Mouse (Mus musculus): ENCODE results near the gene Gdpd5. TPM values are rescaled to one million over a fixed set of nuclear protein-coding genes. Genes with fewer than 3 reads are reported as not detected.

Gdpd5 gene
- polyA plus RNA-seq, 1 experiment from 2014 or later, result 43.8 TPM

DNA sequence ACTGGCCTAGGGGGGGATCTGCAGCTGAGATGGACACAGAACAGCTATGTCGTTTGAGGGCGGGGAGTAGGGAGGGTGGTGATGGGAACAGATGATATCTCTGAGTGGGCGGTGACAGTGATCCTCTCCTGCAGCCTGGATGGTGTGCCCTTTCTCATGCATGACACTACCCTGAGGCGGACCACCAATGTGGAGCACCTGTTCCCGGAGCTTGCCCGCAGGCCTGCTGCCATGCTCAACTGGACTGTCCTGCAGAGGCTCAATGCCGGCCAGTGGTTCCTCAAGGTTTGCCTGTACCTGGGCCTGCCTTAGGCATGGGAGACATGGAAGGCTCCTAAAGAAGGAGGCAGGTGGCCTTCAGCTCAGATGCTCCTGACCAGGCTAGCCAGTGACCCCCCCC is 71.6 kb downstream of the Gdpd5 start:
- H3K36me3 ChIP-seq, result peaks cover 18% of the 10 kb centered on the region; the same call in 1 of the 2 replicates
- H3K27ac ChIP-seq, result no peak overlapping the region
- H3K4me1 ChIP-seq, result peaks cover 27% of the 10 kb centered on the region
- no peak for ATAC-seq (ENCODE audit: low FRiP score)
- H3K9me3 ChIP-seq (replicated peaks), result no peaks in the 10 kb centered on the region
- 89% methylated on average over 7 of the region's 7 CpGs for WGBS
- H3K4me2 ChIP-seq (replicated peaks), result no peak overlapping the region
- no peak overlapping the region for H3K9ac ChIP-seq
- H3K4me3 ChIP-seq, result no peak overlapping the region
- H3K27me3 ChIP-seq, result no peaks in the 10 kb centered on the region

DNA sequence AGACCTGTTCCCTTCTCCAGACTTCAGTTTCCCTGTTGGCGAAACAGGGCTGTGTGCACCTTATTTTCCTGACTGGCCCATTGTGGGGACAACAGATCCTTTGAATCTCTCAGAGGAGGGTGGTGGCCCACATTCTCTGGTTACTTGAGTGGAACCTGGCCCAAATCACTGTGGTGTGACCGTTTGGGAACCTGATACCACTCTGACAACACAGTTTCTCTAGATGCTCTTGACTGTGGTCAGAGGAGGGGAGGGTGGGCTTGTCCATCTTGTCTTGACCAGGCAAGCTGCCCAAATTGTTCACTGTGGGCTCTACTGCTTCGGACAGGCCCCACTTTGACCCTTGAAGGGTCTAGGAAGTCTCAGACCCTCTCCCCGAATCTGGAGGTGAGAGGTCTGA is 72.8 kb downstream of the Gdpd5 start:
- no peak for ATAC-seq (ENCODE audit: low FRiP score)
- H3K4me1 ChIP-seq, result peaks cover 15% of the 10 kb centered on the region
- no peaks in the 10 kb centered on the region for H3K27me3 ChIP-seq
- H3K4me2 ChIP-seq (replicated peaks), result no peak overlapping the region
- H3K36me3 ChIP-seq, result peaks cover 20% of the 10 kb centered on the region
- H3K9ac ChIP-seq, result no peak overlapping the region
- no peak overlapping the region for H3K4me3 ChIP-seq
- no peak overlapping the region; the same call in 1 of the 2 replicates for H3K27ac ChIP-seq
- no peaks in the 10 kb centered on the region for H3K9me3 ChIP-seq (replicated peaks)
- 73% methylated on average over 4 of the region's 4 CpGs for WGBS

DNA sequence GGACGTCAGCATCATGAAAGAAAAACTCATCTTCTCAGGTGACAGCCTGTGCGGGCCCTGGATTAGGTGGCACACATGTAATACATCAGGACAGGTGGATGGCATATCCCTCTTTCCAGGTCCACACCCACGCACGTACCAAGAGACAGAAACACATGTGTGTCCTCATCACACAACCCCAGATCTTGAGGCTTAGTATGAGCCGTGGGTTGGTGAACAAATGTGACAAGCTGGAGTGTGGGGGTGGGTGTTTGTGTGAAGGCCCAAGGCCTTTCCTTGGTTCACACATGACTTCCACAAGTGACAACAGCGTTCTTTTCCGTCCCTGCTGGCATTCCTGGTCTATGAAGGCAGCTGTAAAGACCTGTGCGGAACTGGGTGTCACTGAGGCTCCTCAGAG is 77.6 kb downstream of the Gdpd5 start:
- Histone ChIP-seq H3K27ac (no peak overlapping the region), H3K27me3 (no peaks in the 10 kb centered on the region), H3K36me3 (peaks cover 38% of the 10 kb centered on the region), H3K9ac (no peak overlapping the region), H3K4me1 (no peaks in the 10 kb centered on the region), H3K4me2 (replicated peaks) (no peak overlapping the region), H3K4me3 (no peak overlapping the region), H3K9me3 (replicated peaks) (no peaks in the 10 kb centered on the region)
- WGBS, result 90% methylated on average over 8 of the region's 8 CpGs
- ATAC-seq (ENCODE audit: low FRiP score), result no peak

DNA sequence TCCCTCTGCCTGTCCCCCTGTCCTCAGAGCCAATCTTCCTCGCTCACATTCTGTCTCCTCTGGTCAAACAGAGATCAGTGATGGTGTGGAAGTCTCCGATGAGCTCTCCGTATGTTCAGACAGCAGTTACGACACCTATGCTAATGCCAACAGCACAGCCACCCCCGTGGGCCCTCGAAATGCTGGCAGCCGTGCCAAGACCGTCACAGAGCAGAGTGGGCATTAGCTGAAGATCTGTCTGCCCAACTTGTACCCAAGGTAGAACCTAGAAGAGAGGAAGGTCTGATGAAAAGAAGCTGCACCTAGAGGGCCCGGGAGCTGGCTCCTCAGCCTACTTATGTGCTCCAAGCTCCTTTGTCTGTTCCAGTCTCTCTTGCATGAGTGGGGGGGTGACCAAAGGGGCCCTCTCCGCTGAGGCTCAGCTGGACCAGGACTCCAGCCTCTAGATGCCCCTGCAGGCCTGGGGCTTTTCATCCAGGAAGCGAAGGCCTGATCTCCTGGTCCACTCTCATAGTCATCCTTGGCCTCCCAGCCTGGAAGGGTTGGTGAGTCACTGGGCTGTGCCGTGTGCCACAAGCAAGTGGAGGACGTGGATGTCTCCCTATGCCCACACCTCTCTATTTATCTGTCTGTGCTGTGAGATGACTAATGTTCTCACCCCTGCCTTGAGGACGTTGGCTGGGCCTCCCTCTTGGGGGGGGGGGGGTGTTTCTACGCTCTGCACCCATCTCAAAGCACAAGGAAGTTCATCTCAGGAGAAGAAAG is 78.9 kb downstream of the Gdpd5 start:
- Histone ChIP-seq H3K4me2 (replicated peaks) (no peak overlapping the region), H3K36me3 (peaks cover 33% of the 10 kb centered on the region), H3K4me3 (no peak overlapping the region), H3K27me3 (no peaks in the 10 kb centered on the region), H3K27ac (no peak overlapping the region), H3K9me3 (replicated peaks) (no peaks in the 10 kb centered on the region), H3K4me1 (peaks cover 3% of the 10 kb centered on the region), H3K9ac (no peak overlapping the region)
- ATAC-seq (ENCODE audit: low FRiP score), result no peak
- 92% methylated on average over 15 of the region's 15 CpGs for WGBS

DNA sequence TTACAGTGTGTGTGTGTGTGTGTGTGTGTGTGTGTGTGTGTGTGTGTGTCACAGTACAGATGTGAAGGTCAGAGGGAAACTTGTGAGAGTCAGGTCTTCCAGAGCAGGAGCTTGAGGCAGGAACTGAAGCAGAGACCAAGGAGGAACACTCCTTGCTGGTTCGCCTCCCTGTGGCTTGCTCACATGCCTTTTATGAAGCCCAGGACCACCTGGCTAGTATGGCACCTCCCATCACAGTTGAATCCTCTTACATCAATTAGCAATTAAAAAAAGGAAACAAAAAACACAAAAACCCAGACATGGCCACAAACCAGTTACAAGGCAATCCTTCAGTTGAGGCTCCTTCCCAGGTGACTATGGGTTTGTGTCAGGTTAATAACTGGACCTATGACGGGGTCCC is 81.9 kb downstream of the Gdpd5 start:
- ATAC-seq (ENCODE audit: low FRiP score), result no peak
- Histone ChIP-seq H3K4me2 (replicated peaks) (no peak overlapping the region), H3K4me3 (no peak overlapping the region), H3K4me1 (peaks cover 33% of the 10 kb centered on the region), H3K36me3 (peaks cover 28% of the 10 kb centered on the region), H3K9me3 (replicated peaks) (no peaks in the 10 kb centered on the region), H3K27ac (no peak overlapping the region), H3K27me3 (no peaks in the 10 kb centered on the region), H3K9ac (no peak overlapping the region)
- WGBS, result 83% methylated on average over 2 of the region's 2 CpGs

DNA sequence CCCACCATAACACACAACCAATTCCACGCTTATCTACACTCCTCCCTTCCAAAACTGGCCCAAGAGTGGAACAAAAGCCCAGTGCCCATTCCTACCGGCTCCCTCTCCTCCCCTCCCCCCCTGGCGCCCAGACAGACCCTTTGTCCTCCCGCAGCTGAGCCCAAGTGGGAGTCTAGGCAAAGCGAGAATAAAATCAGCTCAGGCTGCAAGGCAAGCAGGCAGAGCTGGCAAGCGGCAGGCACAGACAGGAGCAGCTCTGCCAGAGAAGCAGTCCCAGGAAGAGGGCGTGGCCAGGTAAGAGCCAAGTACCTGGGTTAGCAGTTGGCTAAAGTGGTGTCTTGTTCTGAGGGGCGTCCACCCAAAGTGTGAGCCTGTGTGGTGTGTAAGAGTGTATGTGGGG is 84.6 kb downstream of the Gdpd5 start, which contains the start of gene Klhl35:
Gene Klhl35, plus strand, starts transcription at position 194 of the 400 bp plus-strand sequence.
- peak; percentile 52 for ATAC-seq (ENCODE audit: low FRiP score)

DNA sequence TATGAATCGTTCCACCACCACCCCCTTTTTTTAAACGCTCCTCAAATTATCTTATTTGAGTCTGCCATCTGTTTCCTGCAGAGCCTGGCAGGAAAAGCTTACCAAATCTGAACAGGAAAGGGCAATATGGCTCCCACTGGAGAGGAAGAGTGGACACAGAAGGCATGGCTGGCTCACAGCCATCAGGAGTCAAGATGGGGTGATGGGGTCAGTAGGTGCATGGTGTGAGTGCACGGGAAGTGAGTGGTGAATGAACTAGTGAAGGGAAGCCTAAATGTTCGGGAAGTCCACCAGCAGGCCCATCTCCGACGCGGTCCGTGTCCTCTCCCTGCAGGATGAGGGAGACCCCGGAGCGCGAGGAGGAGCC is 86.7 kb downstream of the Gdpd5 start:
- H3K4me2 ChIP-seq (replicated peaks), result peak overlapping the region; percentile 83
- no peaks in the 10 kb centered on the region for H3K9me3 ChIP-seq (replicated peaks)
- H3K4me1 ChIP-seq, result peaks cover 46% of the 10 kb centered on the region
- H3K36me3 ChIP-seq, result peaks cover 14% of the 10 kb centered on the region
- peak overlapping the region; percentile 81 for H3K9ac ChIP-seq
- H3K27ac ChIP-seq, result peak overlapping the region; percentile 92
- 19% methylated on average over 11 of the region's 11 CpGs for whole genome bisulfite sequencing
- no peaks in the 10 kb centered on the region for H3K27me3 ChIP-seq
- H3K4me3 ChIP-seq, result peak overlapping the region; percentile 50
- no peak for ATAC-seq (ENCODE audit: low FRiP score)

More for the DNA sequence above, 84.6 kb downstream of the Gdpd5 start, which contains the start of gene Klhl35:
- Histone ChIP-seq H3K9me3 (replicated peaks) (no peaks in the 10 kb centered on the region), H3K4me2 (replicated peaks) (peak within 1 kb of the TSS; percentile 83), H3K4me3 (peak within 1 kb of the TSS; percentile 24), H3K9ac (peak within 1 kb of the TSS; percentile 55), H3K36me3 (peaks cover 6% of the 10 kb centered on the region), H3K27ac (peak within 1 kb of the TSS; percentile 85), H3K27me3 (no peaks in the 10 kb centered on the region), H3K4me1 (peaks cover 46% of the 10 kb centered on the region)
- 21% methylated on average over 8 of the region's 8 CpGs for WGBS

DNA sequence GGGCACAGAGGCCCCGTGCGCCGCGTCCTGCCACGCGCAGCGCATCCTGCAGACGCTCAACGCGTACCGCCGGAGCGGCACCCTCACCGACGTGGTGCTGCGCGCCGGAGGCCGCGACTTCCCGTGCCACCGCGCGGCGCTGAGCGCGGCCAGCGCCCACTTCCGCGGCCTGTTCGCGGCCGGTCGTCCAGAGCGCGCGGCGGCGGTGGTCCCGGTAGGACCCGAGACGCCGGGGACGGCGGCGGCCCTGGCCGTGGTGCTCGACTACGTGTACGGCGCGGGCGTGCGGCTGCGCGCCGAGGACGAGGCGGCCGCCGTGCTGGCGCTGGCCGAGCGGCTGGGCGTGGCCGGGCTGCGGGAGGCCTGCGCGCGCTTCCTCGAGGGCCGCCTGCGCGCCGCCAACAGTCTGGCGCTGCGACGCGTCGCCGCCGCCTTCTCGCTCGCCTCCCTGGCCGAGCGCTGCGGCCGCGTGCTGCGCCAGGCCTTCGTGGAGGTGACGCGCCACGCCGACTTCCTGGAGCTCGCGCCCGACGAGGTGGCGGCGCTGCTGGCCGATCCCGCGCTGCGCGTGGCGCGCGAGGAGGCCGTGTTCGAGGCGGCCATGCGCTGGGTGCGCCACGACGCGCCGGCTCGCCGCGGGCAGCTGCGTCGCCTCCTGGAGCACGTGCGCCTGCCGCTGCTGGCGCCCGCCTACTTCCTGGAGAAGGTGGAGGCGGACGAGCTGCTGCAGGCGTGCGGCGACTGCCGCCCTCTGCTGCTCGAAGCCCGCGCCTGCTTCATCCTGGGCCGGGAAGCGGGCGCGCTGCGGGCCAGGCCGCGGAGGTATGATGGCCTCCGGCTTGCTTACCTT is 87.3 kb downstream of the Gdpd5 start:
- Histone ChIP-seq H3K36me3 (peaks cover 20% of the 10 kb centered on the region), H3K4me1 (peaks cover 46% of the 10 kb centered on the region), H3K9ac (peak overlapping the region; percentile 81), H3K4me3 (peak overlapping the region; percentile 50), H3K4me2 (replicated peaks) (peak overlapping the region; percentile 83), H3K27me3 (no peaks in the 10 kb centered on the region), H3K9me3 (replicated peaks) (no peaks in the 10 kb centered on the region), H3K27ac (peak overlapping the region; percentile 92)
- ATAC-seq (ENCODE audit: low FRiP score), result peak; percentile 64
- WGBS, result 1% methylated on average over 109 of the region's 145 CpGs

DNA sequence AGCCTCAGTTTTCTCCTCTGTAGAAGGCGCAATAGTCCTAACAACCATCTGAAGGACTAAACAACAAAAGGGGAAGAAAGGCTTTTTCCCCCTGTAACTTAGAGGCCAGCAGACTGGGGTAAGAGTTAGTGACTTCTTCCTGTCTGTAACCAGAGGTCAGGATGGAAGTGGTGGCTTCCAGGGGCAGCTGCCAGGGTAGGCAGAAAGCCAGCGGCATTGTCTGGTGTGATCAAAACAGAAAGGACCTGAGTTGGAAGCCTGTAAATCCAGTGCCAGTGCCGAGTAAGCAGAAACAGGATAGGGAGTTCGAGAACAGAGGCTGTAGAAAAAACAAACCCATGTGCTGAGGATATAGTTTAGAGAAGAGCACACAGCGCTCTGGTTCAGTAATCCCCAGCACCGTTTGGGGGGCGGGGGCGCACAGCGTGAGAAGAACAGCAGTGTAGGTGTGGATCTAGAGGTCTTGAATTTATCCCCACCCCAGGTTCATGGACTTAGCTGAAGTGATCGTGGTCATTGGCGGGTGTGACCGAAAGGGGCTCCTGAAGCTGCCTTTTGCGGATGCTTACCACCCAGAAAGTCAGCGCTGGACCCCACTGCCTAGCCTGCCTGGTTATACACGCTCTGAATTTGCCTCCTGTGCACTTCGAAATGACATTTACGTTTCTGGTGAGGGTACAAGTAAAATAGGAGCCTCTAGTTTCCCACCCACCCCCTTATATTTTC is 88.6 kb downstream of the Gdpd5 start:
- Histone ChIP-seq H3K4me1 (peaks cover 53% of the 10 kb centered on the region), H3K4me2 (replicated peaks) (no peak overlapping the region), H3K36me3 (peaks cover 28% of the 10 kb centered on the region), H3K27ac (peak overlapping the region; percentile 92; the same call in 1 of the 2 replicates), H3K4me3 (no peak overlapping the region), H3K9me3 (replicated peaks) (no peaks in the 10 kb centered on the region), H3K27me3 (no peaks in the 10 kb centered on the region), H3K9ac (no peak overlapping the region)
- 87% methylated on average over 17 of the region's 17 CpGs for WGBS
- ATAC-seq (ENCODE audit: low FRiP score), result no peak

DNA sequence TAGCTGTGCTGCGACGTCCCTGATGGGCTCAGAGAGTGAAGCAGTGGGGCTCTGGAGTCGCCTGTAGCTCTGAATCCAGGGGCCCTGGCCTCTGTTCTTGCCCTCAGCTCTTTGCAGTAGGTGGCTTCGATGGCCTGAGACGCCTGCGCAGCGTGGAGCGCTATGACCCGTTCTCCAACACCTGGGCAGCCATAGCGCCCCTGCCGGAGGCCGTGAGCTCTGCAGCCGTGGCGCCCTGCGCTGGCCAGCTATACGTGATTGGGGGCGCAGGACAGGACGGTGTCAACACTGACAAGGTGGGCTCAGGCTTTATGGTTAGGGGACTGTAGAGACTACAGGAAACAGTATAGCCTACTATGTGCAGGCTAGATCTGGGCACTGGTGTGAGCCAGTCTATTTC is 90.4 kb downstream of the Gdpd5 start:
- WGBS, result 60% methylated on average over 18 of the region's 18 CpGs
- Histone ChIP-seq H3K4me3 (no peak overlapping the region), H3K9ac (no peak overlapping the region), H3K36me3 (peaks cover 32% of the 10 kb centered on the region), H3K9me3 (replicated peaks) (no peaks in the 10 kb centered on the region), H3K4me2 (replicated peaks) (no peak overlapping the region), H3K27ac (no peak overlapping the region), H3K4me1 (peaks cover 43% of the 10 kb centered on the region), H3K27me3 (no peaks in the 10 kb centered on the region)
- no peak for ATAC-seq (ENCODE audit: low FRiP score)

DNA sequence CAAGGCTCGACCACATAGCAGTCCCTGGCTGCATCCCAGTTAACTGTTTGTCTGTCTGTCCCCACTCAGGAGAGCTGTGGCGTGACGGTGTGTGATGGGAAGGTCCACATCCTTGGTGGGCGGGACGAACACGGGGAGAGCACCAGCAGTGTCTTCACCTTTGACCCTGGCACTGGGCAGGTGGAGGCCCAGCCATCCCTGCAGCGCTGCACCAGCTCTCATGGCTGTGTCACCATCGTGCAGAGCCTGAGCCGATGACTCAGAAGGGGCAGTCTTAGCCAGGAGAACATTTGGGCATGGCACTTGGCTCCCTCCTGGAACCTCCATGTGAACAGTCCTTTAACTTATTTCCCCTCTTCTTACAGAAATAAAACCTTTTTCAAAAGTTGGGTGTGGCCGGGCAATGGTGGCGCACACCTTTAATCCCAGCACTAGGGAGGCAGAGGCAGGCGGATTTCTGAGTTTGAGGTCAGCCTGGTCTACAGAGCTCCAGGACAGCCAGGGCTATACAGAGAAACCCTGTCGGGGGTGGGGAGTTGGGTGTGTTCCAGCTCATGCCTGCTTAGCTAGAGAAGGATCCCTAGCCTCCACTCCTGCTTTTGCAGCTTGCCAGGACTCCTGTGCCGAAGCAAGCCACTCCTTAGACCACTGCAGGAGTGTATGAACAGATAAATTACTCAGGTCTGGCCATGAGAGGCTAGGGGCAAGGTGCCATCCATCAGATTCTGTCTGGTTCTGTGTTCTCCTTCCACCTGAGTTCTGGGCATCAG is 92.6 kb downstream of the Gdpd5 start:
- no peak overlapping the region for H3K4me3 ChIP-seq
- H3K4me1 ChIP-seq, result peaks cover 25% of the 10 kb centered on the region
- H3K27ac ChIP-seq, result peak overlapping the region; percentile 87
- 86% methylated on average over 14 of the region's 14 CpGs for WGBS
- H3K9me3 ChIP-seq (replicated peaks), result no peaks in the 10 kb centered on the region
- ATAC-seq (ENCODE audit: low FRiP score), result 0 out of 2 replicates have a peak, but pooled peaks have one; percentile 2
- no peak overlapping the region for H3K9ac ChIP-seq
- no peak overlapping the region for H3K4me2 ChIP-seq (replicated peaks)
- peaks cover 53% of the 10 kb centered on the region for H3K36me3 ChIP-seq
- no peaks in the 10 kb centered on the region for H3K27me3 ChIP-seq
